Mouse (Mus musculus) kidney, postnatal 14 days (tissue): Measurements from ENCODE around the gene Vmn1r9.
"Not testable (repeated sequence)": the region's sequence is repeated elsewhere in the genome, so short reads cannot be mapped to it uniquely, and the experiment has no call there.

Experiments used
- DNase-seq: peaks from one replicate; pipeline ENCODE4 v3.0.0; 2022; ENCODE audit warnings: mixed read lengths

Vmn1r9 gene

GRCm38 (mm10) chr6:57066487-57066886 is at the start of gene Vmn1r9:
Gene Vmn1r9, plus strand, starts transcription at chr6:57066787.
- DNase-seq = no peak

- DNase-seq = not testable (repeated sequence)
These were observed 41.4 kb upstream of the Vmn1r9 start, which contains the start of gene Vmn1r7 for GRCm38 (mm10) chr6:57025224-57025623. Gene Vmn1r7, minus strand, starts transcription at chr6:57025324.

GRCm38 (mm10) chr6:57031984-57032383 is 34.6 kb upstream of the Vmn1r9 start, which contains the start of gene Vmn1r8:
Gene Vmn1r8, plus strand, starts transcription at chr6:57032284.
- DNase-seq = no peak

- DNase-seq = no peak
These were observed 31.9 kb upstream of the Vmn1r9 start for GRCm38 (mm10) chr6:57034674-57035073.

- peak; percentile 29 for DNase-seq
These were observed 2.9 kb upstream of the Vmn1r9 start for GRCm38 (mm10) chr6:57063730-57064129.

- no peak for DNase-seq
These were observed 39.8 kb downstream of the Vmn1r9 start for GRCm38 (mm10) chr6:57106358-57106757.

- no peak for DNase-seq
These were observed 42.6 kb downstream of the Vmn1r9 start, which contains the start of gene Vmn1r10 for GRCm38 (mm10) chr6:57109154-57109553. Gene Vmn1r10, plus strand, starts transcription at chr6:57109454.
